Mouse (Mus musculus) limb, embryonic 10.5 days (tissue): ENCODE data around the gene Ttc28. TPM values are rescaled to one million over a fixed set of nuclear protein-coding genes. Genes with fewer than 3 reads are reported as not detected.

ENCODE experiments used
- DNase-seq: peaks from one replicate; pipeline ENCODE4 v3.0.0-alpha.2; 2017; ENCODE audit warnings: low spot score
- H3K27ac ChIP-seq: fragments of 300-500 bp; sonication (generic); 2 replicates; pipeline ENCODE4 v1.5.1; 2016; ENCODE audit warnings: mild to moderate bottlenecking
- H3K27me3 ChIP-seq: fragments of 300-500 bp; sonication (generic); 2 replicates; pipeline ENCODE4 v1.6.1; 2016; ENCODE audit warnings: low read depth, mild to moderate bottlenecking; ENCODE audit not compliant: poor library complexity, severe bottlenecking
- H3K36me3 ChIP-seq: fragments of 300-500 bp; sonication (generic); 2 replicates; pipeline ENCODE4 v1.6.1; 2016; ENCODE audit warnings: mild to moderate bottlenecking, moderate library complexity
- H3K4me1 ChIP-seq: fragments of 300-500 bp; sonication (generic); 2 replicates; pipeline ENCODE4 v1.6.1; 2016
- H3K4me3 ChIP-seq: fragments of 300-500 bp; sonication (generic); 2 replicates; pipeline ENCODE4 v1.5.1; 2016; ENCODE audit warnings: mild to moderate bottlenecking, moderate library complexity
- H3K9me3 ChIP-seq: fragments of 300-500 bp; sonication (generic); replicated peaks from 2 replicates; pipeline ENCODE4 v1.6.1; 2016; ENCODE audit warnings: mild to moderate bottlenecking
- WGBS: fragments of 180-500 bp; shearing (Covaris S2); methylation state at CpG from one replicate; pipeline ENCODE4 v1.1.7; 2016; 5-methylcytosine and 5-hydroxymethylcytosine counted together
- polyA plus RNA-seq: library from polyadenylated mRNA; unstranded; fragments of >200 nt; fragmentation: Nextera tagmentation; extraction: Ambion mirVana; gene quantifications from 2 replicates; pipeline ENCODE4 v1.2.1, GENCODE M21; 2016

Ttc28 gene
- polyA plus RNA-seq, 1 experiment from 2014 or later: 15.1 TPM

- Histone ChIP-seq H3K4me3 (peak overlapping the region; percentile 70), H3K27me3 (no peaks in the 10 kb centered on the region), H3K27ac (peak overlapping the region; percentile 92), H3K4me1 (peaks cover 21% of the 10 kb centered on the region), H3K36me3 (peaks cover 7% of the 10 kb centered on the region; the same call in 1 of the 2 replicates), H3K9me3 (no peaks in the 10 kb centered on the region)
- peak; percentile 75 for DNase-seq
- 3% methylated on average over 9 of the region's 9 CpGs for WGBS
Measured at GRCm38 (mm10) chr5:110978461-110978860, 98.9 kb downstream of the Ttc28 start.

- Histone ChIP-seq H3K4me3 (peak overlapping the region; percentile 70), H3K4me1 (peaks cover 23% of the 10 kb centered on the region), H3K27me3 (no peaks in the 10 kb centered on the region), H3K27ac (peak overlapping the region; percentile 92), H3K36me3 (peaks cover 6% of the 10 kb centered on the region; the same call in 1 of the 2 replicates), H3K9me3 (no peaks in the 10 kb centered on the region)
- 2% methylated on average over 104 of the region's 104 CpGs for WGBS
- peak; percentile 74 for DNase-seq
Measured at GRCm38 (mm10) chr5:110979011-110979860, 99.6 kb downstream of the Ttc28 start.

- under 1% methylated on average over 14 of the region's 14 CpGs for WGBS
- Histone ChIP-seq H3K4me1 (peaks cover 24% of the 10 kb centered on the region), H3K4me3 (peak overlapping the region; percentile 70), H3K27ac (peak overlapping the region; percentile 92), H3K9me3 (no peaks in the 10 kb centered on the region), H3K27me3 (no peaks in the 10 kb centered on the region), H3K36me3 (no peaks in the 10 kb centered on the region)
- DNase-seq: peak; percentile 68
Measured at GRCm38 (mm10) chr5:110979861-110980346, 100.3 kb downstream of the Ttc28 start.

- H3K4me1 ChIP-seq: peaks cover 24% of the 10 kb centered on the region
- H3K4me3 ChIP-seq: peak overlapping the region; percentile 70; the same call in 1 of the 2 replicates
- H3K27me3 ChIP-seq: no peaks in the 10 kb centered on the region
- H3K9me3 ChIP-seq: no peaks in the 10 kb centered on the region
- H3K27ac ChIP-seq: no peak overlapping the region
- no peak for DNase-seq
- 76% methylated on average over 5 of the region's 5 CpGs for WGBS
- no peaks in the 10 kb centered on the region for H3K36me3 ChIP-seq
Measured at GRCm38 (mm10) chr5:110980576-110980975, 101.0 kb downstream of the Ttc28 start.

- Histone ChIP-seq H3K36me3 (no peaks in the 10 kb centered on the region), H3K4me3 (no peak overlapping the region), H3K4me1 (peaks cover 34% of the 10 kb centered on the region), H3K9me3 (no peaks in the 10 kb centered on the region), H3K27me3 (no peaks in the 10 kb centered on the region), H3K27ac (no peak overlapping the region)
- 60% methylated on average over 3 of the region's 3 CpGs for WGBS
- DNase-seq: no peak
Measured at GRCm38 (mm10) chr5:110982436-110982835, 102.8 kb downstream of the Ttc28 start.

- H3K4me1 ChIP-seq: peaks cover 27% of the 10 kb centered on the region
- no peaks in the 10 kb centered on the region for H3K9me3 ChIP-seq
- 80% methylated on average over 6 of the region's 6 CpGs for WGBS
- H3K27me3 ChIP-seq: no peaks in the 10 kb centered on the region
- DNase-seq: no peak
- 0 out of 2 replicates have a peak, but pooled peaks cover 3% of the 10 kb centered on the region for H3K36me3 ChIP-seq
- no peak overlapping the region for H3K4me3 ChIP-seq
- H3K27ac ChIP-seq: no peak overlapping the region
Measured at GRCm38 (mm10) chr5:110984136-110984681, 104.6 kb downstream of the Ttc28 start.

- 90% methylated on average over 13 of the region's 13 CpGs for WGBS
- no peak overlapping the region for H3K27ac ChIP-seq
Measured at GRCm38 (mm10) chr5:110996835-110997539, 117.4 kb downstream of the Ttc28 start.

GRCm38 (mm10) chr5:110997692-110998091 lies 118.1 kb downstream of the Ttc28 start:
- 81% methylated on average over 7 of the region's 7 CpGs for WGBS
- Histone ChIP-seq H3K27me3 (no peaks in the 10 kb centered on the region), H3K36me3 (no peaks in the 10 kb centered on the region), H3K9me3 (no peaks in the 10 kb centered on the region), H3K4me3 (no peak overlapping the region), H3K4me1 (peaks cover 21% of the 10 kb centered on the region), H3K27ac (no peak overlapping the region)
- no peak for DNase-seq

More at GRCm38 (mm10) chr5:110996835-110997539, 117.4 kb downstream of the Ttc28 start:
- Histone ChIP-seq H3K36me3 (no peaks in the 10 kb centered on the region), H3K4me3 (no peak overlapping the region), H3K4me1 (peaks cover 21% of the 10 kb centered on the region), H3K27me3 (no peaks in the 10 kb centered on the region), H3K9me3 (no peaks in the 10 kb centered on the region)
- DNase-seq: no peak

GRCm38 (mm10) chr5:110998298-110998697 lies 118.7 kb downstream of the Ttc28 start:
- Histone ChIP-seq H3K36me3 (no peaks in the 10 kb centered on the region), H3K9me3 (no peaks in the 10 kb centered on the region), H3K4me1 (peaks cover 21% of the 10 kb centered on the region), H3K27me3 (no peaks in the 10 kb centered on the region), H3K4me3 (no peak overlapping the region), H3K27ac (no peak overlapping the region)
- DNase-seq: no peak
- WGBS: 74% methylated on average over 4 of the region's 4 CpGs

GRCm38 (mm10) chr5:111000953-111001352 lies 121.3 kb downstream of the Ttc28 start:
- WGBS: 90% methylated on average over 5 of the region's 5 CpGs
- Histone ChIP-seq H3K27me3 (no peaks in the 10 kb centered on the region), H3K4me3 (no peak overlapping the region), H3K4me1 (peaks cover 21% of the 10 kb centered on the region), H3K36me3 (peaks cover 4% of the 10 kb centered on the region; the same call in 1 of the 2 replicates), H3K9me3 (no peaks in the 10 kb centered on the region), H3K27ac (no peak overlapping the region)
- DNase-seq: no peak

- no peak for DNase-seq
- no peak overlapping the region for H3K4me3 ChIP-seq
- H3K4me1 ChIP-seq: peaks cover 41% of the 10 kb centered on the region
- H3K27ac ChIP-seq: no peak overlapping the region
- H3K36me3 ChIP-seq: peaks cover 4% of the 10 kb centered on the region; the same call in 1 of the 2 replicates
- no peaks in the 10 kb centered on the region for H3K27me3 ChIP-seq
- H3K9me3 ChIP-seq: no peaks in the 10 kb centered on the region
- 85% methylated on average over 5 of the region's 5 CpGs for WGBS
Measured at GRCm38 (mm10) chr5:111003220-111003619, 123.6 kb downstream of the Ttc28 start.

- WGBS: 94% methylated on average over 9 of the region's 9 CpGs
- H3K36me3 ChIP-seq: peaks cover 4% of the 10 kb centered on the region; the same call in 1 of the 2 replicates
- H3K27me3 ChIP-seq: no peaks in the 10 kb centered on the region
- H3K27ac ChIP-seq: no peak overlapping the region
- no peaks in the 10 kb centered on the region for H3K9me3 ChIP-seq
- DNase-seq: no peak
- no peak overlapping the region for H3K4me3 ChIP-seq
- peaks cover 41% of the 10 kb centered on the region for H3K4me1 ChIP-seq
Measured at GRCm38 (mm10) chr5:111003750-111004149, 124.1 kb downstream of the Ttc28 start.
